Mouse (Mus musculus) heart, embryonic 11.5 days (tissue): ENCODE results near the gene Arhgef19. TPM values are rescaled to one million over a fixed set of nuclear protein-coding genes. Genes with fewer than 3 reads are reported as not detected.

Experiments used
- ATAC-seq: fragments of 200-750 bp; cut with Nextera tagmentation; replicated peaks from 2 replicates; pipeline ENCODE4 v1.8.0; 2017; ENCODE audit warnings: moderate library complexity; ENCODE audit not compliant: insufficient number of reproducible peaks, low FRiP score, low TSS enrichment
- H3K27ac ChIP-seq: fragments of 300-500 bp; sonication (generic); 2 replicates; pipeline ENCODE4 v1.5.1; 2014; ENCODE audit warnings: mild to moderate bottlenecking, low read depth, low read length
- H3K27me3 ChIP-seq: fragments of 300-500 bp; sonication (generic); 2 replicates; pipeline ENCODE4 v1.6.1; 2014; ENCODE audit warnings: mild to moderate bottlenecking, low read length, mixed read lengths; ENCODE audit not compliant: control insufficient read depth, insufficient read depth
- H3K36me3 ChIP-seq: fragments of 300-500 bp; sonication (generic); 2 replicates; pipeline ENCODE4 v1.6.1; 2014; ENCODE audit warnings: mild to moderate bottlenecking, low read length, moderate library complexity, mixed read lengths; ENCODE audit not compliant: control insufficient read depth, insufficient read depth
- H3K4me1 ChIP-seq: fragments of 300-500 bp; sonication (generic); 2 replicates; pipeline ENCODE4 v1.6.1; 2014; ENCODE audit warnings: low read length; ENCODE audit not compliant: control insufficient read depth, insufficient read depth
- H3K4me2 ChIP-seq: fragments of 300-500 bp; sonication (generic); 2 replicates; pipeline ENCODE4 v1.6.1; 2014; ENCODE audit warnings: mild to moderate bottlenecking, moderate library complexity
- H3K4me3 ChIP-seq: fragments of 300-500 bp; sonication (generic); 2 replicates; pipeline ENCODE4 v1.5.1; 2014; ENCODE audit warnings: low read depth, low read length
- H3K9ac ChIP-seq: fragments of 300-500 bp; sonication (generic); 2 replicates; pipeline ENCODE4 v1.6.1; 2014; ENCODE audit warnings: mild to moderate bottlenecking, low read depth, low read length, moderate library complexity
- H3K9me3 ChIP-seq: fragments of 300-500 bp; sonication (generic); replicated peaks from 2 replicates; pipeline ENCODE4 v1.6.1; 2016; ENCODE audit warnings: low read length; ENCODE audit not compliant: control insufficient read depth
- WGBS: fragments of 180-500 bp; shearing (Covaris S2); extraction: QIAGEN DNeasy Blood & Tissue Kit; methylation state at CpG from one replicate; pipeline ENCODE4 v1.1.7; 2014; ENCODE audit not compliant: insufficient replicate concordance; 5-methylcytosine and 5-hydroxymethylcytosine counted together
- polyA plus RNA-seq: library from polyadenylated mRNA; unstranded; fragments of >200 nt; fragmentation: Nextera tagmentation; extraction: Ambion mirVana; gene quantifications from 2 replicates; pipeline ENCODE4 v1.2.1, GENCODE M21; 2014

The Arhgef19 gene
- polyA plus RNA-seq, 1 experiment from 2014 or later = 1.3 TPM

DNA sequence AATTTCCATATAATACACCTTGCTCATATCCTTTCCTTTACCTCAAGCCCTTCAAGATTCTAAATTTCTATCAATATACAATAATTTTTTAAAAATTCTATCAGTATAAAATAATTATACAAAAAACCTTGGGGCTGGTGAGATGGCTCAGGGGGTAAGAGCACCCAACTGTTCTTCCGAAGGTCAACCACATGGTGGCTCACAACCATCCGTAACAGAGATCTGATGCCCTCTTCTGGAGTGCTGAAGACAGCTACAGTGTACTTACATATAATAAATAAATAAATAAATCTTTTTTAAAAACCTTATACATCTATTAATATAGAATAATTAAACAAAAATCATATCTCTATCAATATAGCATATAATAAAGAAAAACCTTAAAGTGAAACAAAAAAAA is 17.5 kb upstream of the Arhgef19 start:
- no peak for ATAC-seq
- no peaks in the 10 kb centered on the region for H3K4me1 ChIP-seq
- no peak overlapping the region for H3K4me3 ChIP-seq
- no peak overlapping the region for H3K4me2 ChIP-seq
- H3K9ac ChIP-seq = no peak overlapping the region
- no peaks in the 10 kb centered on the region for H3K36me3 ChIP-seq
- no peaks in the 10 kb centered on the region for H3K9me3 ChIP-seq
- WGBS = 60% methylated on average over 2 of the region's 2 CpGs
- no peak overlapping the region for H3K27ac ChIP-seq
- no peaks in the 10 kb centered on the region for H3K27me3 ChIP-seq

DNA sequence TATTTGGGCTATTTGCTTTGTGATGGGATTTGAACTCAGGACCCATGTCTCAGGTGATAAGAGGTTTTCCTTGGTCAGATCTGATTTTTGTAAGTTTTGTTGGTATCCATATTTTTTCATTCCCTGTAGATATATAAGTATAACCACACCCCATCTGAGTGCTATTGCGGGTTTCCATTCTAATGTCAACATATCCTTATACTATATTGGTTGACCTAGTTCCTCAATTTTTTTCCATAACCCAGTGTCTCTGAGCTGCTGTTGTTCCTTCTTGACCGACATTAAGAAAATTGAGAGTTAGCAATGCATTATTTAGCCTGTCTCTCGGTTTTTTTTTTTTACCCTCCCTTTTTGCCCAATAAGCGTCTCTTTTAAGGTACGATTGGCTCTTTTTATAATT is 16.5 kb upstream of the Arhgef19 start:
- WGBS = 87% methylated on average over 5 of the region's 5 CpGs
- H3K9ac ChIP-seq = no peak overlapping the region
- no peak overlapping the region for H3K4me3 ChIP-seq
- no peaks in the 10 kb centered on the region for H3K9me3 ChIP-seq
- no peak for ATAC-seq
- H3K4me2 ChIP-seq = no peak overlapping the region
- H3K4me1 ChIP-seq = no peaks in the 10 kb centered on the region
- H3K27me3 ChIP-seq = no peaks in the 10 kb centered on the region
- no peak overlapping the region for H3K27ac ChIP-seq
- H3K36me3 ChIP-seq = no peaks in the 10 kb centered on the region

DNA sequence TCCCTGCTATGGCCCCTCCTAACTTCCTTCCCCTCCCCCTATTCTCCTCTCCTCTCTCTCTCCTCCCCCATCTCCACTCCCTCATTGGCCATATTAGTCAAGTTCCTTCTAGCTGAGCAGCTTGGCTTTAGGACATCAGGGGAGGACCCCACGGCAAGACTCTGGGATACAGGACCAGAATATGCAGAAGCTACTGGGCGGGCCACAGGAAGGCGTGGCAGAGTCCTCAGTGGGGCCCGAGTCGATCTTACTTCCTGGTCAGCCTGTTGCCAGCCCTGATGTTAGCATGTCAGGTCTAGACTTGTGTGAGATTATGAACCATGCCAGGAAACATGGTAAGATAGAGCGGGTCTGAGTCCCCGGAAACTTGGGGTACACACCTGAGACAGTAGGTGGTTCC is 10.6 kb upstream of the Arhgef19 start:
- ATAC-seq = no peak
- Histone ChIP-seq H3K9ac (no peak overlapping the region), H3K27me3 (peaks cover 4% of the 10 kb centered on the region; the same call in 1 of the 2 replicates), H3K4me1 (peaks cover 8% of the 10 kb centered on the region; the same call in 1 of the 2 replicates), H3K36me3 (no peaks in the 10 kb centered on the region), H3K4me2 (no peak overlapping the region), H3K4me3 (no peak overlapping the region), H3K9me3 (no peaks in the 10 kb centered on the region), H3K27ac (no peak overlapping the region)
- 80% methylated on average over 7 of the region's 7 CpGs for WGBS

DNA sequence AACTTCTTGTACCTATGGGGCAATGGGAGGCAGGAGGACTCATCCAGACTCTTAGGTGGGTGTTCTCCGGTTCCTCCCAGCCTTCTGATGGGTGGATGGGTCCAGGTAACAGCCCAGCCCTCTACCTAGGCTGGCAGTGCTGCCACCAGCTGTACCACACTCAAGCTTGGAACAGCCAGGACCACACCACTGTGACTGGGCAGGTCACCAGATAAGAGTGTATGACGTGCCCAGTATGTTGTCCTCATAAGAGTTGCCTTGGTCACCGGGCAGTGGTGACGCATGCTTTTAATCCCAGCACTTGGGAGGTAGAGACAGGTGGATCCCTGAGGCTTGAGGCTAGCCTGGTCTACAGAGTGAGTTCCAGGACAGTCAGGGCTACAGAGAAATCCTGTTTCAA is 6.1 kb upstream of the Arhgef19 start:
- Histone ChIP-seq H3K4me3 (no peak overlapping the region), H3K27ac (no peak overlapping the region), H3K4me1 (peaks cover 8% of the 10 kb centered on the region; the same call in 1 of the 2 replicates), H3K27me3 (peaks cover 22% of the 10 kb centered on the region), H3K4me2 (no peak overlapping the region), H3K9me3 (no peaks in the 10 kb centered on the region), H3K36me3 (no peaks in the 10 kb centered on the region), H3K9ac (no peak overlapping the region)
- ATAC-seq = no peak
- WGBS = 81% methylated on average over 4 of the region's 4 CpGs

DNA sequence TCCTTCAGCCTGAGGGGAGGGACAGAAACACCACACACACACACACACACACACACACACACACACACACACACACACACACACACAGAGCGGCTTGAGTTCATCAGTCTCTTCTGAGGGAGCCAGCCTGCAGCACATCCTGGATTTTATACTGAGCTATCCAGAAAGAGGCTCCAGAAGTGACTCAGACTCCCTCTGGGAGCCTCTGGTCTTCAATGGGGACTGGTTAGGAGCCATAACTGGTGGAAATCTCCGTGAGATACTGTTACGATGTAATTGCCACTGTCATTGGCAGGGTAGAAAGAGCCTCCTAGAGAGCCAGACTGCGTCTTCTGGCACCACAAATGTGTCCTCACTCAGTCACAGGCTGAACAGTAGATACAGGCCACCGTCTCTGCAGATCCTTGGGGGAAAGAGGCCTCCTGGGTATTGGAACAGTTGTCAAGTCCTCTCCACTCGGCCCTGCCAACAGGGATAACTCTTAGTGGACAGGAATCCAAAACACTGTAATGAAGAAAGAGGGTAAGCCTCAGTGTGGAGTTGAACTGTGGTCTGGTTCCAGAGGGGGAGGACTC is 3.7 kb upstream of the Arhgef19 start:
- no peak overlapping the region for H3K9ac ChIP-seq
- WGBS = 57% methylated on average over 6 of the region's 6 CpGs
- no peaks in the 10 kb centered on the region for H3K36me3 ChIP-seq
- H3K27me3 ChIP-seq = peaks cover 43% of the 10 kb centered on the region
- no peak overlapping the region for H3K4me3 ChIP-seq
- no peaks in the 10 kb centered on the region for H3K9me3 ChIP-seq
- no peak overlapping the region for H3K27ac ChIP-seq
- no peak overlapping the region for H3K4me2 ChIP-seq
- H3K4me1 ChIP-seq = peaks cover 9% of the 10 kb centered on the region
- no peak for ATAC-seq

DNA sequence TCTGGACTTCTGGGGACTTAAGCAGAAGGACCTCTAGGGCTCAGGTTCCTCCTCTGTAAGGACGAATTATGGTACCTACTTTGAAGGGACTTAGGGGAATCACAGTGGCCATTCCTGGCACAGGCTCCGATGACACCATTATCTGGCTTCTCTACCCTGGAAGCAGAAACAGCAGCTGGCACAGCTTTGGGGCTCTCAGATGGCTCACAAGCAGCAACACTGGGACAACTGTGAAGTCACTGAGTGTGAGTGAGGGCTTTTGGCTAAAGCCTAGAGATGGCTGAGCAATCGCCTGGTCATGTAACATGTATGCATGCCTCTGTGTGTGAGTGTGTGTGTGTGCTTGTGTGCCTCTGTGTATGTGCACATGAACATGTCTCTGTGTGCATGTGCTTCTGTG is 2.4 kb upstream of the Arhgef19 start:
- Histone ChIP-seq H3K4me2 (no peak overlapping the region), H3K4me3 (no peak overlapping the region), H3K4me1 (peaks cover 14% of the 10 kb centered on the region), H3K27ac (no peak overlapping the region), H3K9me3 (no peaks in the 10 kb centered on the region), H3K36me3 (no peaks in the 10 kb centered on the region), H3K9ac (no peak overlapping the region), H3K27me3 (peaks cover 50% of the 10 kb centered on the region)
- no peak for ATAC-seq
- 61% methylated on average over 3 of the region's 3 CpGs for WGBS

DNA sequence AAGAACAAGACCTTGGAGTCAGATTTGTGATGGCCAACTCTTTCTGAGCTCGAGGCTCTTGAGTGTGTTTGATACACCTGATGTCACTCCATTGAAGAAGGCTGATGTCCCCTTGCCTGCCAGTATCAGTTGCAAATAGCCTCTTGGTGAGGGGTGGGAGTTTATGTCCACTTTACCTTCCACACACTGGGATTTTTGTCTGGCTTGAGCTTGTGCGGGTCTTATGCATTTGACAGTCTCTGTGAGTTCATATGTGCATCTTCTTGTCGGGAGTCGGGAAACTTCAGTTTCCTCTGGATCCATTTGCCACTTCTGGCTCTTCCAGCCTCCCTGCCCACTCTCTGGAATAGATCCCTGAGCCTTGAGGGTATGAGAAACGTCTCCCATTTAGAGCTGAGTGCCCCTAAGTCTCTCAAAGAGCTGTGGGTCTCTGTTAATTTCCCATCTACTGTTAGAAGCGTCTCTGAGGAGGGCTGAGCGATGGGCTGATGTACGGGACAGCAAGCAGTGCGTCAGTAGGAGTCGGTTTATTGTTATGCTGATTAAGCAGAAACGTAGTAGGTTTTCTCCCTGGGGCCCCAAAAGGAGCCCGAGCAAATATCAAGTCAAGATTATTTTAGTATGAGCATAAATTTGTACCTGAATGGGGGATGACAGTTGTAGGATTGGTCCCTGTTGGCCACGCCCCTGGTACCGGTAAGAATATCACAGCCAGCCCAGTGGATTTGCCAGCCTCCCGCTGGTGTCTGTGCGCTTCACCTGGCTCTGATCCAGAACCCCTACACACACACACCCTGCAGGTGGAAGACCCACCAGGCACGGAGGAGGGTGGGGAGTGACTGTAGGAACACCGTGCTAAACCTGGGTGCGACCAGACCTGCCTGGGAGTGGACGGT is 559 bp upstream of the Arhgef19 start:
- Histone ChIP-seq H3K9ac (0 out of 2 replicates have a peak overlapping the region, but pooled peaks have one; percentile 46), H3K4me1 (peaks cover 19% of the 10 kb centered on the region), H3K4me3 (peak overlapping the region; percentile 40), H3K27me3 (peaks cover 69% of the 10 kb centered on the region), H3K4me2 (peak overlapping the region; percentile 77), H3K9me3 (no peaks in the 10 kb centered on the region), H3K36me3 (no peaks in the 10 kb centered on the region), H3K27ac (no peak overlapping the region)
- ATAC-seq = no peak
- WGBS = 7% methylated on average over 20 of the region's 20 CpGs

DNA sequence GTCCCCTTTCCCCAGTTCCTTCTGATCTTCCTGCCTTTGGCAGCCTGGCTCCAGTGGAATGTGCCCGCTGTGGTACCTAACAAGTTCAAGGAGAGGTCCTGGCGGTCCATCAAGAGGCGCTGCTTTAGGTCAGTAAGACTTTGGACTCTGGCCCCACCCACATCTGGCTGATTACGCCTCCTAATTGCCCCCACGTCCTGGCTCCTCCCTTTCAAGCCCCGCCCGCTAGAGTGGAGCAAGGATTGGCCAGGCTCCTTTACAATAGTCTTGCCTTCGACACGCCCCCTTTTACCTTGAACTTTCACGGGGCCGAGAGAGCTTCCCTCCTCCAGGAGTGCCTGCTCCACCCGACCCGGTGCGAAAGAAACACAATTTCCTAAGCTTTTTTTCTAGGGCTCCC is 1.3 kb downstream of the Arhgef19 start:
- no peak for ATAC-seq
- no peak overlapping the region for H3K4me3 ChIP-seq
- H3K36me3 ChIP-seq = no peaks in the 10 kb centered on the region
- H3K27me3 ChIP-seq = peaks cover 87% of the 10 kb centered on the region
- no peak overlapping the region for H3K27ac ChIP-seq
- peak overlapping the region; percentile 77 for H3K4me2 ChIP-seq
- H3K9me3 ChIP-seq = no peaks in the 10 kb centered on the region
- 2% methylated on average over 14 of the region's 14 CpGs for WGBS
- no peak overlapping the region for H3K9ac ChIP-seq
- peaks cover 21% of the 10 kb centered on the region for H3K4me1 ChIP-seq
